Mouse (Mus musculus): ENCODE measurements around the gene Sytl3. TPM values are rescaled to one million over a fixed set of nuclear protein-coding genes. Genes with fewer than 3 reads are reported as not detected.
A peak's percentile ranks its signal among the peaks of the same experiment; 100 is the strongest.
"Not testable (repeated sequence)": the region's sequence is repeated elsewhere in the genome, so short reads cannot be mapped to it uniquely, and the experiment has no call there.

Gene Sytl3
- total and polyA plus RNA-seq, 2 experiments from 2014 or later, result 0.42 to 0.79 TPM

DNA sequence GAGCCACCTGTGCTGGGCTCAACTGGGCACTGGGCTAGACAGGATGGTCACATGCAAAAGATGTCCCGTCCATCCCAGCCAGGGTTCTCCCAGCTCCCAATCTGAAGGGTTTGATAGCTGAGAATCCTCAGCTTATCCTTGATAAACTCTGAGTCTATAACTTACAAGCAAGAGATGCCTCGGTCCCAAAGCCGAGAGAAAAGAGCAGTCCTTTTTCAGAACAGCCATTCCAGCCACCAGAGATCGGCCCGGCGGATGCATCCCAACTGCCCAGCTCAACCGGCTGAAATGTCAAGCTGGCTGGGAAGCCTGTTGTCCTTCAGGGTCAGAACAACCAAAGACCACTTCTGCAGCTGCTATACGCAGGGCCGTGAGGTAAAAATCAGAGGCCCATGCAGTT, 14.7 kb upstream of the Sytl3 start:
- DNase-seq (ENCODE audit: low spot score); H3K4me2 ChIP-seq (ENCODE audit: low read depth, low read length); H3K27ac ChIP-seq; ATAC-seq; H3K4me3 ChIP-seq (ENCODE audit: low read length); H3K27me3 ChIP-seq (ENCODE audit: insufficient read depth, low read length); H3K9ac ChIP-seq (replicated peaks; ENCODE audit: low read length); H3K4me1 ChIP-seq (ENCODE audit: insufficient read depth, low read length); H3K9me3 ChIP-seq (ENCODE audit: low read length); H3K36me3 ChIP-seq (ENCODE audit: insufficient read depth, low read length): not testable (repeated sequence)
- WGBS, result 90% methylated on average over 8 of the region's 9 CpGs

DNA sequence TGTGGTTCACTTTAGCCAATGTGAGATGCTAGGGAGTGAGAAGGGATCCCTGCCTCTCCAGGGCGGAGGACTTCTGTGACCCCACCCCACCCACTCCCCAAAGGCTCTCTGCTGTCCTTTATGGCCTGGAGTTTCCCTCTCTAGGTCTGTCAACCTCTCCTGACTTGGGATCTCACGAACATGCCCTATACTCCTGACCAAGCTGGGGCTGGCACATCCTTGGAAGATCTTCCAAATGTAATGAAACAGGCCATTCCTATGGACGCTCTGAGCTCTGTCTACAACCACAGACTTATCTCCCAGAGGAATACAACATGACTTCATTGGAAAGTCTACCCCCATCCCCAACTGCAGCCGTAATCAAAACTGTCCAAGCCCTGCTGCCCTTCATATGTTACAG, 14.2 kb upstream of the Sytl3 start:
- H3K9me3 ChIP-seq (ENCODE audit: low read length); H3K4me2 ChIP-seq (ENCODE audit: low read depth, low read length); H3K36me3 ChIP-seq (ENCODE audit: insufficient read depth, low read length); DNase-seq (ENCODE audit: low spot score); H3K4me1 ChIP-seq (ENCODE audit: insufficient read depth, low read length); ATAC-seq; H3K4me3 ChIP-seq (ENCODE audit: low read length); H3K27ac ChIP-seq; H3K9ac ChIP-seq (replicated peaks; ENCODE audit: low read length); H3K27me3 ChIP-seq (ENCODE audit: insufficient read depth, low read length): not testable (repeated sequence)
- 90% methylated on average over 4 of the region's 4 CpGs for WGBS

GRCm38 (mm10) chr17:6645668-6646067, 13.2 kb upstream of the Sytl3 start:
- not testable (repeated sequence) for H3K4me3 ChIP-seq (ENCODE audit: low read length); DNase-seq (ENCODE audit: low spot score); H3K27ac ChIP-seq; H3K4me1 ChIP-seq (ENCODE audit: insufficient read depth, low read length); H3K36me3 ChIP-seq (ENCODE audit: insufficient read depth, low read length); H3K4me2 ChIP-seq (ENCODE audit: low read depth, low read length); H3K9me3 ChIP-seq (ENCODE audit: low read length); H3K9ac ChIP-seq (replicated peaks; ENCODE audit: low read length); H3K27me3 ChIP-seq (ENCODE audit: insufficient read depth, low read length)
- 0 out of 2 replicates have a peak, but pooled peaks have one; percentile 18 for ATAC-seq
- 90% methylated on average over 3 of the region's 4 CpGs for WGBS

DNA sequence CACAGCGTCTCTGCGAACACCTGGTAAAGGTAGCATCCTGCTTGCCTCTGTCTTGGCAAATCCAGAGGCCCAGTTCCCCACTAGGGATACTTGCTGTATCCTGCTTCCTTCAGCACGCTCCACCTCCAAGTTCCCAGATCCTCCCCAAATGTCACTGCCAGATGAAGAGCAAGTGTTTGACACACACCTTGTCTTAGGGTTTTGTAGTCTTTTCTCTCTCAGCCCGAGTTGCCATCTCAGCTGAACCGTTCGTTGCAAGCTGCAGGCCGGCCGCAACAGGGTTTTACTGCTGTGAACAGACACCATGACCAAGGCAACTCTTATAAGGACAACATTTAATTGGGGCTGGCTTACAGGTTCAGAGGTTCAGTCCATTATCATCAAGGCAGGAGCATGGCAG, 12.1 kb upstream of the Sytl3 start:
- not testable (repeated sequence) for DNase-seq (ENCODE audit: low spot score); H3K27ac ChIP-seq; H3K4me1 ChIP-seq (ENCODE audit: insufficient read depth, low read length); H3K9me3 ChIP-seq (ENCODE audit: low read length); H3K4me2 ChIP-seq (ENCODE audit: low read depth, low read length); H3K27me3 ChIP-seq (ENCODE audit: insufficient read depth, low read length); H3K36me3 ChIP-seq (ENCODE audit: insufficient read depth, low read length); H3K9ac ChIP-seq (replicated peaks; ENCODE audit: low read length); ATAC-seq; H3K4me3 ChIP-seq (ENCODE audit: low read length)
- 93% methylated on average over 8 of the region's 8 CpGs for WGBS

GRCm38 (mm10) chr17:6647452-6647851, 11.4 kb upstream of the Sytl3 start:
- WGBS, result 87% methylated on average over 3 of the region's 3 CpGs
- H3K9me3 ChIP-seq (ENCODE audit: low read length); H3K4me3 ChIP-seq (ENCODE audit: low read length); H3K4me2 ChIP-seq (ENCODE audit: low read depth, low read length); H3K27ac ChIP-seq; DNase-seq (ENCODE audit: low spot score); H3K9ac ChIP-seq (replicated peaks; ENCODE audit: low read length); H3K36me3 ChIP-seq (ENCODE audit: insufficient read depth, low read length); H3K4me1 ChIP-seq (ENCODE audit: insufficient read depth, low read length); ATAC-seq; H3K27me3 ChIP-seq (ENCODE audit: insufficient read depth, low read length): not testable (repeated sequence)

DNA sequence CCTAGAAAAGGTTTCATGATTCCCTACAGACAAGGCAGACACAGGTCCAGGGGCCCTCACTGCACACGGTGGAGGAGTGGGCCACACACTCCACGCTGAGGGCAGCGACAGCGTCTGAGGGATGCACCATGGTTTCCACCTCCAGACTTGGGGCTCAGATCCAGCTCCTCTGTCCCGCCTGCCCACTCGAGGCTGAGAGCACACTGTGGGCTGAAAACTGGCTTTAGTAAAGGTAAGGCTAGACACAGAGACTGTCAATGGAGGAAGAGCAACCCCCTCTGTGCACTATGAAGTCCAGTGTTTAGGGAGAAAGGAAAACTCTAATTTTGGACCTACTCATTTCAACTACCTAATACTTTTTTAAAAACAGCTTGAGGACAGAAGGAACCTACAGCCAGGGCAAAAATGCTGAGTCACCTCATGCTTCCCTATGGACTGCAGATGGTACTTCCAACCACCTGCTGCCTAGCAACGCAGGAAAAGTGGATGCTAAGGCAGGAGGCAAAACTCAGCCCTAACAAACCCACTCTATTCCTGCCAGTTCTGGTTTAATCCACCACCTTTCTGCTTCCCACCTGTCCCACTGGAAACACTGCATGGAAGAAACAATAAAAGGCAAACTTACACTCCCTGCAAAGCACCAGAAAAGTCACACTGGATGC, 7.9 kb upstream of the Sytl3 start:
- ATAC-seq; H3K9me3 ChIP-seq (ENCODE audit: low read length); H3K27me3 ChIP-seq (ENCODE audit: insufficient read depth, low read length); H3K36me3 ChIP-seq (ENCODE audit: insufficient read depth, low read length); H3K4me3 ChIP-seq (ENCODE audit: low read length); H3K27ac ChIP-seq; H3K4me1 ChIP-seq (ENCODE audit: insufficient read depth, low read length); H3K4me2 ChIP-seq (ENCODE audit: low read depth, low read length); H3K9ac ChIP-seq (replicated peaks; ENCODE audit: low read length): not testable (repeated sequence)
- peak; percentile 16 for DNase-seq (ENCODE audit: low spot score)
- 79% methylated on average over 4 of the region's 7 CpGs for WGBS

GRCm38 (mm10) chr17:6653341-6653946, 5.4 kb upstream of the Sytl3 start:
- not testable (repeated sequence) for H3K27ac ChIP-seq; H3K4me1 ChIP-seq (ENCODE audit: insufficient read depth, low read length); H3K9ac ChIP-seq (replicated peaks; ENCODE audit: low read length); H3K36me3 ChIP-seq (ENCODE audit: insufficient read depth, low read length); ATAC-seq; H3K4me2 ChIP-seq (ENCODE audit: low read depth, low read length); H3K4me3 ChIP-seq (ENCODE audit: low read length); H3K9me3 ChIP-seq (ENCODE audit: low read length); DNase-seq (ENCODE audit: low spot score); H3K27me3 ChIP-seq (ENCODE audit: insufficient read depth, low read length)
- WGBS, result 76% methylated on average over 4 of the region's 5 CpGs

- H3K4me3 ChIP-seq (ENCODE audit: low read length), result peak overlapping the region; percentile 40
- not testable (repeated sequence) for H3K9me3 ChIP-seq (ENCODE audit: low read length); H3K4me1 ChIP-seq (ENCODE audit: insufficient read depth, low read length); H3K27me3 ChIP-seq (ENCODE audit: insufficient read depth, low read length); H3K36me3 ChIP-seq (ENCODE audit: insufficient read depth, low read length); H3K9ac ChIP-seq (replicated peaks; ENCODE audit: low read length)
- peak overlapping the region; percentile 51 for H3K4me2 ChIP-seq (ENCODE audit: low read depth, low read length)
- H3K27ac ChIP-seq, result peak overlapping the region; percentile 85
- DNase-seq (ENCODE audit: low spot score), result peak; percentile 96
- ATAC-seq, result peak; percentile 94
- 2% methylated on average over 33 of the region's 36 CpGs for WGBS
These were observed 3.8 kb upstream of the Sytl3 start for GRCm38 (mm10) chr17:6655087-6655511.

DNA sequence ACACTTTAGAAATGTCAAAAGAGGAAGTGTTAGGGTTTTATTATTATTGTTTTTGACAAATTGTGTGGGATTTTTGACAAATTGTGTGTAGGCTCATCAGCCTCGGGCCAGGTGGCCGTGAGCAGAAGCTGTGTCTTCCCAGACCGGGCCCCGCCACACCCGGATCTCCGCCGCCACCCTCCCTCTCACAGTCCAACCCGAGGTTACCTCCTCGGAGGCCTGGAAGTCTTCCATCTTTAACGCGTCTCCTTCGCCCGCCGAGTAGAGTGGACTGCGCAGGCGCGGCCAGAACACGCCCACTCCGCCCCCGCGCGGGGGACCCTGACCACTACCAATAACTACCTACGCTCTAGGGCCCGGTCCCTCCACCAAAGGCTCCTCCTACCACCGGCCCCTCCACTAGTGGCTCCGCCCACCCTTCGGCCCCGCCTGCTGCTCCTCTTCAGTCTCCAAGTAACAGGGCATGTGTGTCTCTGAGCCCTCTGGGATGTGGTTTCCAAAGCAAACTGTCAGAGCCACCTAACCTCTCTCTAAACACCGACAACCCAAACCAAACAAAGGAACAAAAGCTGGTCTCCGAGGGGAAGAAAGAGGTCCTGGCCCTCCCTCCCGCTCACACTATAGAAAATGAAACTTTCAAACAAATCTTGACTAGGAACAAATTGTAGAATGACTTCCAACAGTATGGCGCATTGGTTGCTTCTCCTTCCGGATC, 3.2 kb upstream of the Sytl3 start, which contains the start of gene Dynlt1f:
Gene Dynlt1f (minus strand): TSS at position 334 of the 715 bp plus-strand sequence.
- not testable (repeated sequence) for H3K36me3 ChIP-seq (ENCODE audit: insufficient read depth, low read length); H3K9me3 ChIP-seq (ENCODE audit: low read length); H3K9ac ChIP-seq (replicated peaks; ENCODE audit: low read length); H3K4me1 ChIP-seq (ENCODE audit: insufficient read depth, low read length); H3K27me3 ChIP-seq (ENCODE audit: insufficient read depth, low read length)
- H3K4me3 ChIP-seq (ENCODE audit: low read length), result peak within 1 kb of the TSS; percentile 40
- H3K4me2 ChIP-seq (ENCODE audit: low read depth, low read length), result peak within 1 kb of the TSS; percentile 51
- ATAC-seq (peak; percentile 95), DNase-seq (ENCODE audit: low spot score) (peak; percentile 4)
- WGBS, result 2% methylated on average over 17 of the region's 33 CpGs
- peak within 1 kb of the TSS; percentile 85 for H3K27ac ChIP-seq

- not testable (repeated sequence) for ATAC-seq; H3K4me3 ChIP-seq (ENCODE audit: low read length); H3K27me3 ChIP-seq (ENCODE audit: insufficient read depth, low read length); H3K4me2 ChIP-seq (ENCODE audit: low read depth, low read length); H3K9me3 ChIP-seq (ENCODE audit: low read length); H3K4me1 ChIP-seq (ENCODE audit: insufficient read depth, low read length); H3K36me3 ChIP-seq (ENCODE audit: insufficient read depth, low read length); H3K27ac ChIP-seq; DNase-seq (ENCODE audit: low spot score); H3K9ac ChIP-seq (replicated peaks; ENCODE audit: low read length)
- 89% methylated on average over 1 of the region's 3 CpGs for WGBS
These were observed 2.4 kb upstream of the Sytl3 start for GRCm38 (mm10) chr17:6656471-6656870.

All from hindbrain, postnatal 0 days (tissue).